Mouse (Mus musculus) duodenum, adult 2 months (tissue): ENCODE measurements around the gene Pxdn. TPM values are rescaled to one million over a fixed set of nuclear protein-coding genes. Genes with fewer than 3 reads are reported as not detected.

Experiments used
- polyA plus RNA-seq: library from polyadenylated mRNA; depleted of rRNA; stranded (reverse); fragments of >200 nt; gene quantifications from 2 replicates; pipeline ENCODE4 v1.2.3, GENCODE M21; 2012; ENCODE audit warnings: low replicate concordance; rRNA removed

Gene Pxdn
- 7.8 and 13.2 TPM in 2 replicates for polyA plus RNA-seq

GRCm38 (mm10) chr12:29937308-29937707 is at the start of gene Pxdn:
Pxdn (plus strand) TSS chr12:29937608.

Other genes starting within 250 kb of the Pxdn start
- gene Tpo, start 195.0 kb downstream of the Pxdn start, polyA plus RNA-seq, result 0.13 TPM in 1 of 2 replicates, not detected in the other